Mouse (Mus musculus): ENCODE measurements around the gene S100a1. TPM values are rescaled to one million over a fixed set of nuclear protein-coding genes. Genes with fewer than 3 reads are reported as not detected.
A peak's percentile ranks its signal among the peaks of the same experiment; 100 is the strongest.

Gene S100a1
- polyA plus RNA-seq, 1 experiment: 169 TPM

- WGBS: 33% methylated on average over 16 of the region's 16 CpGs
- peaks cover 5% of the 10 kb centered on the region for H3K4me1 ChIP-seq (ENCODE audit: control insufficient read depth, insufficient read depth, low read length)
- TF ChIP-seq CTCF (IDR thresholded peaks at IDR 0.05; ENCODE audit: insufficient read depth, low read length) (no peak), POLR2A (IDR thresholded peaks at IDR 0.05; ENCODE audit: borderline replicate concordance, extremely low read depth, low read depth, low read length) (no peak)
- DNase-seq: no peak
- peak overlapping the region; percentile 31 for H3K4me3 ChIP-seq (replicated peaks; ENCODE audit: extremely low read depth, low read depth, low read length)
These were observed 38.9 kb downstream of the S100a1 start for GRCm38 (mm10) chr3:90475151-90475830.

DNA sequence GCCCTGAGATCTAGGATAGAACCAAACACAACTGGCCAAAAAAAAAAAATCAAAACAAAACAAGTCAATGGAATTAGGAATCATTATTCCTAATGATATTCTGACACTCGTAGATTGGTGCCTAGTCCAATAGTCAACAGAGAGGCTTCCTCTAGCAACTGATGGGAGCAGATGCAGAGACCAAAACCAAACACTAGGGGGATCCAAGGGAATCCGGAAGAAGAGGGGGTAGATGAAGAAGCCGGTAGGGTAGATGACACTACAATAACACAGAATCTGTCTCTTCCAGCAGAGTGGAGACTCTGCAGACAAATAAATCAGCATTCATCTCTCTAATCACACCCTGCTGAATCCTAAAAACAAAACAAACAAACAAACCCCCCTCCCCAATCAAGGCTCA, 42.0 kb downstream of the S100a1 start:
- TF ChIP-seq CTCF (IDR thresholded peaks at IDR 0.05; ENCODE audit: insufficient read depth, low read length) (no peak), POLR2A (IDR thresholded peaks at IDR 0.05; ENCODE audit: borderline replicate concordance, extremely low read depth, low read depth, low read length) (no peak)
- DNase-seq: no peak
- H3K4me3 ChIP-seq (replicated peaks; ENCODE audit: extremely low read depth, low read depth, low read length): no peak overlapping the region
- peaks cover 5% of the 10 kb centered on the region for H3K4me1 ChIP-seq (ENCODE audit: control insufficient read depth, insufficient read depth, low read length)
- 5% methylated on average over 3 of the region's 3 CpGs for WGBS

- WGBS: 94% methylated on average over 10 of the region's 10 CpGs
These were observed 46.4 kb downstream of the S100a1 start for GRCm38 (mm10) chr3:90467618-90468300.

GRCm38 (mm10) chr3:90466311-90466766, 47.9 kb downstream of the S100a1 start:
- TF ChIP-seq POLR2A (IDR thresholded peaks at IDR 0.05; ENCODE audit: borderline replicate concordance, extremely low read depth, low read depth, low read length) (no peak), CTCF (IDR thresholded peaks at IDR 0.05; ENCODE audit: insufficient read depth, low read length) (peak; percentile 79)
- 1% methylated on average over 15 of the region's 15 CpGs for WGBS
- peak overlapping the region; percentile 77 for H3K4me3 ChIP-seq (replicated peaks; ENCODE audit: extremely low read depth, low read depth, low read length)
- H3K4me1 ChIP-seq (ENCODE audit: control insufficient read depth, insufficient read depth, low read length): no peaks in the 10 kb centered on the region
- DNase-seq: peak; percentile 58

More at GRCm38 (mm10) chr3:90467618-90468300, 46.4 kb downstream of the S100a1 start:
- no peak for TF ChIP-seq POLR2A (IDR thresholded peaks at IDR 0.05; ENCODE audit: borderline replicate concordance, extremely low read depth, low read depth, low read length)
- TF ChIP-seq CTCF (IDR thresholded peaks at IDR 0.05; ENCODE audit: insufficient read depth, low read length): no peak
- no peak for DNase-seq
- no peak overlapping the region for H3K4me3 ChIP-seq (replicated peaks; ENCODE audit: extremely low read depth, low read depth, low read length)
- H3K4me1 ChIP-seq (ENCODE audit: control insufficient read depth, insufficient read depth, low read length): no peaks in the 10 kb centered on the region; the same call in 1 of the 2 replicates

DNA sequence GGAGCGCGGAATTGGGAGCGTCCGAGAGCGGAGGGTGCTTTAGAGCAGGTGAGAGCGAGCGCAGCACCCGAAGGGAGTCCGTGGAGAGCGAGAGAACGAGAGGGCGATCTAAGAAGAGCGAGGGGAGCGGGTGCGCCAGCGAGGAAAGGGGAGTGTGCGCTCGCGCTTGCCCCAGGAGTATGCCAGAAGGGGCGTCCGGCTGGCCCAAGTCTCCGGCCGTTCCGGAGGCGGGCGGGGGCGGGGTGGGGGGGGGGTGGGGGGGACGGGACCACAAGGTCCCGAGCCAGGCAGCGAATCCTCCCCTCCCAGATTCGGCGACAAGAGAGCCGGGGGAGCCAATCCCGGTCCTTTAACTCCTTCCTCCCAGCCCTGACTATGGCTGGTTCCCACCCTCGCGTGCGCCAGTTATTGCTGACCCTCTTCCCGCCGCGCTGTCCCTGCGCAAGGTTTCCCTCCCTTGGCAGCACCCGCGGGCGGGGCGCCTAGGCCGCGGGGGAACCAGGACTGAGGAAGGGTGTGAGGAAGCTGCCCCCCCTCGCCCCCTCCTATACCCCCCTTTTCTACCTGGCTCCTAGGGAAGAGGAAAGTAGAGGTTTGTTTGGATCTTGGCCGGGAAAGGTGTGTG, 48.4 kb downstream of the S100a1 start, which contains the start of gene Npr1:
Gene Npr1, minus strand, starts transcription at position 181 of the 625 bp plus-strand sequence.
- TF ChIP-seq POLR2A (IDR thresholded peaks at IDR 0.05; ENCODE audit: borderline replicate concordance, extremely low read depth, low read depth, low read length): peak; percentile 82; the same call in 1 of the 2 replicates
- TF ChIP-seq CTCF (IDR thresholded peaks at IDR 0.05; ENCODE audit: insufficient read depth, low read length): no peak
- WGBS: under 1% methylated on average over 32 of the region's 49 CpGs

DNA sequence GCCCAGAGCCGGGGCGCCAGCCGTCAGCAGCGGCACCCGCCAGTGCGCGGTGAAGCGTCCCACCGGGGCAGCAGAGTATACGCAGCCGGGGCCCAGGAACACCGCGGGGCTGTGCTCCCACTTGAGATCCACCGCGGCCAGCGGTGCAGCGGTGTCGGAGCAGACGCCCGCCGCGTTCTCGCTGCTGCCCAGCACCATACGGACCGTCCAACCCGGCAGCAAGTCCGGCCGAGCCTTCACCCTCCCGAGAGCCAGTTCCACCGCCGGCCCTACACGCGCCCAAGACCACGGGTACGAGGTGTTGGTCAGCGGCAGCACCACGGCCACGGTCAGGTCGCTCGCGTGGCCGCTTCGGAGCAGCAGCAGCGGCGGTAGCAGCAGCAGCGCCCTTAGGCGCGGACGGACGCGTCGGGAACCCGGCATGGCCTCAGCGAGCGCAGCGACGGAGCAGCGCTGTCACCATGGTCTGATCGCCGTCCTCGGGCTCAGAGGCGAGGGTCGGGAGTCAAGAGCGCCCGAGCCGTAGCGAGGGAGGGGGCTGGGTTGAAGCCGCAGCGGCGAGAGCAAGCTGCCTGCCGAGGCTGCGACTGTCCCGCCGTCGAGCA, 49.0 kb downstream of the S100a1 start:
- DNase-seq: peak; percentile 72
- TF ChIP-seq CTCF (IDR thresholded peaks at IDR 0.05; ENCODE audit: insufficient read depth, low read length): no peak
- TF ChIP-seq POLR2A (IDR thresholded peaks at IDR 0.05; ENCODE audit: borderline replicate concordance, extremely low read depth, low read depth, low read length): no peak
- Histone ChIP-seq H3K4me1 (ENCODE audit: control insufficient read depth, insufficient read depth, low read length) (no peaks in the 10 kb centered on the region; the same call in 1 of the 2 replicates), H3K4me3 (replicated peaks; ENCODE audit: extremely low read depth, low read depth, low read length) (peak overlapping the region; percentile 96)
- WGBS: 1% methylated on average over 75 of the region's 75 CpGs

More for the DNA sequence above, 48.4 kb downstream of the S100a1 start, which contains the start of gene Npr1:
- DNase-seq: peak; percentile 67
- Histone ChIP-seq H3K4me3 (replicated peaks; ENCODE audit: extremely low read depth, low read depth, low read length) (peak within 1 kb of the TSS; percentile 96), H3K4me1 (ENCODE audit: control insufficient read depth, insufficient read depth, low read length) (no peaks in the 10 kb centered on the region)

GRCm38 (mm10) chr3:90464552-90465080, 49.6 kb downstream of the S100a1 start:
- Histone ChIP-seq H3K4me1 (ENCODE audit: control insufficient read depth, insufficient read depth, low read length) (no peaks in the 10 kb centered on the region; the same call in 1 of the 2 replicates), H3K4me3 (replicated peaks; ENCODE audit: extremely low read depth, low read depth, low read length) (peak overlapping the region; percentile 96)
- TF ChIP-seq POLR2A (IDR thresholded peaks at IDR 0.05; ENCODE audit: borderline replicate concordance, extremely low read depth, low read depth, low read length): peak; percentile 68; the same call in 1 of the 2 replicates
- TF ChIP-seq CTCF (IDR thresholded peaks at IDR 0.05; ENCODE audit: insufficient read depth, low read length): no peak
- WGBS: 10% methylated on average over 37 of the region's 37 CpGs
- DNase-seq: peak; percentile 75

DNA sequence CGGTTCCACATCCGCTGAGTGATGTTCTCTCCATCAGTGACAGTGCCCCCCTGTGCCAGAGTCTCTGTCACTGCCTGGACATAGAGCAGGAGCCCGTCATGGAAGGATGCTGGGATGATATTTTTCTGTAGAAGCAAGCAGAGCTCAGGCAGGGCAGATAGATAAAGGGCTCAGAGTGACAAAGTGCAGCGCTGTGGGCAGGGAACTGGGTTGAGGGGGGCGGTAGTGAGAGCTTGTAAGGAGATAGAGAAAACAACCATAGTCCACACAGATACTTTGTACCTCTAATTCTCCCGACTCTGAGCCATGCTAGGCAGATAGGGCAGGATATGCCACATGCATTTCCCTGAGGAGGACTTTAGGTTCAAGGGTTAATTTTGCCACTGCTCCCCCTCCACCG, 51.6 kb downstream of the S100a1 start:
- peak overlapping the region; percentile 13 for H3K4me3 ChIP-seq (replicated peaks; ENCODE audit: extremely low read depth, low read depth, low read length)
- TF ChIP-seq POLR2A (IDR thresholded peaks at IDR 0.05; ENCODE audit: borderline replicate concordance, extremely low read depth, low read depth, low read length) (no peak), CTCF (IDR thresholded peaks at IDR 0.05; ENCODE audit: insufficient read depth, low read length) (no peak)
- whole genome bisulfite sequencing: 42% methylated on average over 7 of the region's 7 CpGs
- no peak for DNase-seq
- no peaks in the 10 kb centered on the region; the same call in 1 of the 2 replicates for H3K4me1 ChIP-seq (ENCODE audit: control insufficient read depth, insufficient read depth, low read length)

All from lung, adult 2 months (tissue).